Mouse (Mus musculus): Measurements from ENCODE around the gene Nsmf.

DNA sequence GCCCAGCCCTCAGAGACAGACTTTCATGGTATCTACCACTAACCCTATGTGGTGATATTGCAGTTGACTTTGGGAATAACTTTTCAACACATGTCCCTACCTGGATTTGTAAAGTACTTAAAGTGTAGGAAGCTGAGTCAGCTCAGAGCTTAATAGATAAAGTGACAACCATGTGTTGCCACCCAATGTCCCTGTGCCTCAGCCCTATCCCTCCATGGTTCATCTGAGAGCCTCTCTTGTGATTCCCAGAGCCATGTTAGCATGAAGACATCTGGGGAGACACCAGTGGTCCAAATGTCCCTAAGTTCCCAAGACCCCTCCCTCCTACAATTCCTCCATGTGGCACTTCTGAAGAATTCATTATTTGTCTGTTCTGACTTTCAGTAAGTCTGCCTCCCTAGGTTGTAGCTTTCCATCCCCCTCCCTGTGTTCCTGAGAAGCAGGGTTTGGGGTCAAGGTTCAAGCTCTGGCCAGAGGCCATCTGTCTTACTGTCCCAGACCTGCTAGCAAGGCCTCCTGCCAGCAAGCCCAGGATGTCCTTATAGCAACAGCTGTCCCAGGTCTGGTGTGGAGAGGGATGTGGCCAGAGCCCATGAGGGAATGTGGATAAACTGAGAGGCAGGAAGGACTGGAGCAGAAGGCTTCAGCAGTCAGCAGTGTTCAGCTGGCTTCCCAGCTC is 56.5 kb downstream of the Nsmf start:
- TF ChIP-seq GATA1 (IDR thresholded peaks at IDR 0.05; ENCODE audit: borderline replicate concordance, low read length) (no peak), CTCF (IDR thresholded peaks at IDR 0.05; ENCODE audit: low read depth, low read length) (no peak), POLR2AphosphoS5 (IDR thresholded peaks at IDR 0.05; ENCODE audit: insufficient replicate concordance, low read depth, low read length) (no peak)
